Mouse (Mus musculus) liver, embryonic 14.5 days (tissue): Measurements from ENCODE around the gene Atp2b4. TPM values are rescaled to one million over a fixed set of nuclear protein-coding genes. Genes with fewer than 3 reads are reported as not detected.

ENCODE experiments used
- ATAC-seq: fragments of 200-750 bp; cut with Nextera tagmentation; 2 replicates; pipeline ENCODE4 v1.8.0; 2017; ENCODE audit warnings: moderate number of reproducible peaks, mild to moderate bottlenecking, moderate library complexity; ENCODE audit not compliant: insufficient read depth
- DNase-seq, 3 experiments: peaks; one replicate each; pipeline ENCODE4 v3.0.0-alpha.2; 2012 to 2013; ENCODE audit warnings: low read depth in 3 of 3, low spot score in 3 of 3
- H3K27ac ChIP-seq: fragments of 300-500 bp; sonication (generic); 2 replicates; pipeline ENCODE4 v1.5.1; 2014; ENCODE audit warnings: moderate library complexity, mild to moderate bottlenecking, control low read depth, inconsistent platforms
- H3K27me3 ChIP-seq: fragments of 300-500 bp; sonication (generic); 2 replicates; pipeline ENCODE4 v1.6.1; 2014; ENCODE audit warnings: mild to moderate bottlenecking, low read length, moderate library complexity; ENCODE audit not compliant: control insufficient read depth, insufficient read depth
- H3K36me3 ChIP-seq: fragments of 300-500 bp; sonication (generic); replicated peaks from 2 replicates; pipeline ENCODE4 v1.6.1; 2014; ENCODE audit warnings: low read depth; ENCODE audit not compliant: control insufficient read depth, insufficient read depth
- H3K4me1 ChIP-seq, 2 experiments: fragments of 200-500 bp in 1 of 2; fragments of 300-500 bp in 1 of 2; sonication (generic) in 1 of 2; replicated peaks; 2 replicates each; pipeline ENCODE4 v1.6.1; 2012 to 2014; ENCODE audit warnings: antibody characterized with exemption in 1 of 2, inconsistent platforms in 1 of 2, low read length in 1 of 2; ENCODE audit not compliant: control insufficient read depth in 2 of 2, insufficient read depth in 2 of 2
- H3K4me2 ChIP-seq: fragments of 300-500 bp; sonication (generic); 2 replicates; pipeline ENCODE4 v1.6.1; 2014; ENCODE audit warnings: low read depth, mild to moderate bottlenecking, control low read depth, moderate library complexity
- H3K4me3 ChIP-seq, 2 experiments: fragments of 200-500 bp in 1 of 2; fragments of 300-500 bp in 1 of 2; sonication (generic) in 1 of 2; 2 replicates each; pipeline ENCODE4 v1.5.1; 2012 to 2014; ENCODE audit warnings: low read depth in 2 of 2, low read length in 2 of 2, mild to moderate bottlenecking in 2 of 2, control low read depth in 1 of 2, inconsistent platforms in 1 of 2, moderate library complexity in 1 of 2; ENCODE audit not compliant: insufficient read depth in 1 of 2
- H3K9ac ChIP-seq: fragments of 300-500 bp; sonication (generic); replicated peaks from 2 replicates; pipeline ENCODE4 v1.6.1; 2014; ENCODE audit warnings: mild to moderate bottlenecking, control low read depth, moderate library complexity
- H3K9me3 ChIP-seq: fragments of 300-500 bp; sonication (generic); 2 replicates; pipeline ENCODE4 v1.6.1; 2016; ENCODE audit warnings: low read length, mixed read lengths; ENCODE audit not compliant: control insufficient read depth
- CTCF ChIP-seq: IDR thresholded peaks from 2 replicates; pipeline ENCODE4 v1.5.1; 2016; ENCODE audit warnings: antibody characterized with exemption, low read depth, control low read depth
- EP300 ChIP-seq: IDR thresholded peaks from 2 replicates; pipeline ENCODE4 v1.6.1; 2016; ENCODE audit warnings: antibody characterized with exemption, low read depth
- WGBS: fragments of 180-500 bp; shearing (Covaris S2); extraction: QIAGEN DNeasy Blood & Tissue Kit; methylation state at CpG from one replicate; pipeline ENCODE4 v1.1.7; 2014; ENCODE audit not compliant: insufficient replicate concordance; 5-methylcytosine and 5-hydroxymethylcytosine counted together
- polyA plus RNA-seq, 2 experiments: library from polyadenylated mRNA; depleted of rRNA in 1 of 2; stranded (reverse) in 1 of 2; unstranded in 1 of 2; fragments of >200 nt; fragmentation: Nextera tagmentation in 1 of 2; extraction: Ambion mirVana in 1 of 2; gene quantifications; 2 replicates each; pipeline versions ENCODE4 v1.2.1 to v1.2.3; 2012 to 2014

Atp2b4 gene
- polyA plus RNA-seq, 2 experiments: 16.5 to 33.1 TPM

- H3K9ac ChIP-seq: peak overlapping the region; percentile 99
- H3K36me3 ChIP-seq: peaks cover 25% of the 10 kb centered on the region
- H3K4me2 ChIP-seq: peak overlapping the region; percentile 99
- TF ChIP-seq EP300: no peak
- TF ChIP-seq CTCF: no peak
- H3K9me3 ChIP-seq: no peaks in the 10 kb centered on the region
- ATAC-seq (no peak), DNase-seq (peak in 1 of 3 experiments; percentile 54)
- H3K27me3 ChIP-seq: no peaks in the 10 kb centered on the region
- peak overlapping the region; percentile 97 for H3K27ac ChIP-seq
- WGBS: 2% methylated on average over 21 of the region's 21 CpGs
- peak overlapping the region; percentile 86 to 93 for H3K4me3 ChIP-seq
- H3K4me1 ChIP-seq: peaks cover 53 to 57% of the 10 kb centered on the region in 2 experiments
Observed at GRCm38 (mm10) chr1:133799686-133800445, 975 bp downstream of the Atp2b4 start.

DNA sequence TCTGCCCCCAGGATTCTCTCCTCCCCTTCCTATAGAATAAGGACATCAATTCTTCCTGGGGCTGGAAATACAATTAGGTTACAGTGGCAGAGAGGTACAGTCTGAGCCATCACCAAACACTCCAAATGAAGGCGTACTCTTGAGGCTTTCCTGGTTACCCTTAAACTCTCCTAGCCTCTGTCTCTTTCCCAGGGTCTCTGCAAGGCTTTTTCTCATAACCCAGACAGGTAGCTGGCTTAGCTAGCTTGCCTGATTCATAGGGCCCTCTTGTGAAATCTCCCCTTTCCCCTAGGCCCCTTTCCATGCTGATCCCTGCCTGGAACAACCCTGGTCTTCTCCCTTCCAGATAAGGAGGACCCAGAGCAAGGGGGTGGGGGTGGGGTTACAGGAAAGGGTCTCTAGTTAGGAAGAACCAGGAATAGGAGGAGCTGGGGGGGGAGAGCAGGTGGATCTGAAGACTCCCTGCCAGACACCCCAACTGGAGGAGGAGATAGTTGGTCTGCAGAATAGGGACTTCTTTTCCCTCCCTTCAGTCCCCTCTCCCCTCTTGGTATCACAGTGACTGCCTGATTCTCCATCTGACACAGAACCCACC lies 1.9 kb downstream of the Atp2b4 start:
- H3K4me1 ChIP-seq: peaks cover 61 to 63% of the 10 kb centered on the region in 2 experiments
- peak overlapping the region; percentile 99 for H3K9ac ChIP-seq
- H3K4me2 ChIP-seq: peak overlapping the region; percentile 99
- ATAC-seq: no peak
- TF ChIP-seq CTCF (no peak), EP300 (no peak)
- no peak for DNase-seq
- peak overlapping the region; percentile 97 for H3K27ac ChIP-seq
- H3K4me3 ChIP-seq: peak overlapping the region; percentile 86 to 93
- H3K27me3 ChIP-seq: no peaks in the 10 kb centered on the region
- 52% methylated on average over 1 of the region's 1 CpGs for WGBS
- H3K36me3 ChIP-seq: peaks cover 32% of the 10 kb centered on the region
- H3K9me3 ChIP-seq: no peaks in the 10 kb centered on the region

DNA sequence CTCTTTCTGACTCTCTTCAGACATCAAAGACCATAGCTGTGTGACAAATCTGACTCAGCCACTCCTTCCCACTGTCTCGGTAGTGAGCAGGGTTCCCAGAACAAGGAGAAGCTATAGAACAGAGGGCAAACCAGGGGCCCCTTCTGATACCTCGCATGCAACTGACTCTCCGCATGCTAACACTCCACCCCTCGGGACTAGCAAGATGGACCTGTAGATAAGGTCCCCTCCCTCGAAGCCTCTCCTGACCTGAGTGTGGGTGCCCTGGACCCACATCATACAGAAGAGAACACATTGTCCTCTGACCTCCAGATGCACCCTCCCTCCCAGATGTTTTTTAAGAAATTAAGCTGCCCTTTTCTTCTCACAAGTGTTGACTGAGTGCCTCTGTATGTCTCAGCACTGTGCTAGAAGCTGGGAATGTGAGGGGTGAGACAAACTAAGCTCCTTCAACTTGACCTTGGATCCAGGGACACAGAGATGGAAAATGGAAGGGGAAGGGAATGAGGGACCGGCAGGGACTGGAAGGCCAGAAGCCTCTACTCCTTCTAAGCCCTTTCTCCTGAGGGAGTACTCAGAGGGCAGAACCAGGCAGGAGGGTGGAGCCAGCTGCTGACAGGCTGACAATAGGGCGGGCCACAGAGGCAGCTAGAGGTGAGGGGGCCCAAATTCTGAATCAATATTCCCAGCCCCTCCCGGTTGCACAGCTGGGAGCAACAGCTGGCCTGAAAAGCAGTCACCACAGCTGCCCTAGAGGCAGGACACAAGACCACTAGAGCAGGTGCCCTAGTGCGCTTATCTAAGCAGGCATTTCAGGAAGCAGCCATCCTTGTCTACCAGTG lies 2.6 kb downstream of the Atp2b4 start:
- DNase-seq (peak; percentile 76 to 84 (median 76)), ATAC-seq (peak; percentile 82)
- Histone ChIP-seq H3K4me1 (peaks cover 62 to 65% of the 10 kb centered on the region in 2 experiments), H3K4me2 (peak overlapping the region; percentile 99), H3K36me3 (peaks cover 39% of the 10 kb centered on the region), H3K9me3 (no peaks in the 10 kb centered on the region), H3K9ac (peak overlapping the region; percentile 99), H3K27ac (peak overlapping the region; percentile 97), H3K27me3 (no peaks in the 10 kb centered on the region), H3K4me3 (peak overlapping the region; percentile 86 to 93)
- WGBS: 5% methylated on average over 9 of the region's 9 CpGs
- TF ChIP-seq EP300 (peak; percentile 77), CTCF (peak; percentile 13; the same call in 1 of the 2 replicates)

DNA sequence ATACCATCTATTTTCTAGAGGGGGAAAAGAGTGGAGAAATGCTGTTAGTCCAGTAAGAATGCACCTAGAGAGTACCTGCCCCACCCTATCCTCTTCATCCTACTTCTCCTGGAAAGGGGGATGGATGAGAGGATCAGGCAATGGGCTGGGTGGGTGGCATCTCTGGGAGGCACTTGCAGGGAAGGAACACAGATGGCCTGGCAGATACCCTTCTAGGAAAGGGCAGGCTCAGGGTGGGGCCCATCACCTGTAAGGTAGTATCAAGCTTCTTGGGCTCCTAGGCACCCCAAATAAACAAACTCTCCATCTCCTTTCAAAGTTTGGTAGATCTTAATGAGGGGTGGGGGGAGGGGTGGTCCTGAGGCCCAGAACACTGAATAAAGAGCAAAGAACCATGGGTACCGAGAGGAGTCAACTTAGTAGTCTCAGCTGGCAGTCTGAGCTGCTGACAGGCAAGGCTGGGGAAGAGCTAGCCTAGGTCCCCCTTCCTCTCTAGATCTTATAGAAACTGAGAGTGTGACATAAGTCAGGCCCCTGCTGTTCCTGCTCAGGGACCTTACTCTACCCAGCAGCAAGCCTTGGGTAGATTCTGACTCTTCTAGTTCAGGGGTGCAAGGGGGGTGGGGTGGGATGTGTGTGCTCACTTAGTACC lies 3.4 kb downstream of the Atp2b4 start:
- Histone ChIP-seq H3K27ac (peak overlapping the region; percentile 97), H3K4me1 (peaks cover 56 to 61% of the 10 kb centered on the region in 2 experiments), H3K9ac (peak overlapping the region; percentile 99), H3K4me3 (peak overlapping the region; percentile 86 to 93), H3K4me2 (peak overlapping the region; percentile 99), H3K27me3 (no peaks in the 10 kb centered on the region), H3K9me3 (no peaks in the 10 kb centered on the region), H3K36me3 (peaks cover 47% of the 10 kb centered on the region)
- peak; percentile 63 for ATAC-seq
- 31% methylated on average over 1 of the region's 1 CpGs for WGBS
- TF ChIP-seq EP300: peak; percentile 84
- TF ChIP-seq CTCF: no peak
- peak; percentile 70 to 86 (median 72) for DNase-seq
